Mouse (Mus musculus) monocyte, adult 2 months (primary cell): Measurements from ENCODE around the gene Zfp672.
"Not testable (repeated sequence)": the region's sequence is repeated elsewhere in the genome, so short reads cannot be mapped to it uniquely, and the experiment has no call there.

Source experiments
- DNase-seq, 2 experiments: peaks; one replicate each; pipeline ENCODE4 v3.0.0; 2022; ENCODE audit warnings: low spot score in 2 of 2, low read depth in 1 of 2

Zfp672 gene

DNA sequence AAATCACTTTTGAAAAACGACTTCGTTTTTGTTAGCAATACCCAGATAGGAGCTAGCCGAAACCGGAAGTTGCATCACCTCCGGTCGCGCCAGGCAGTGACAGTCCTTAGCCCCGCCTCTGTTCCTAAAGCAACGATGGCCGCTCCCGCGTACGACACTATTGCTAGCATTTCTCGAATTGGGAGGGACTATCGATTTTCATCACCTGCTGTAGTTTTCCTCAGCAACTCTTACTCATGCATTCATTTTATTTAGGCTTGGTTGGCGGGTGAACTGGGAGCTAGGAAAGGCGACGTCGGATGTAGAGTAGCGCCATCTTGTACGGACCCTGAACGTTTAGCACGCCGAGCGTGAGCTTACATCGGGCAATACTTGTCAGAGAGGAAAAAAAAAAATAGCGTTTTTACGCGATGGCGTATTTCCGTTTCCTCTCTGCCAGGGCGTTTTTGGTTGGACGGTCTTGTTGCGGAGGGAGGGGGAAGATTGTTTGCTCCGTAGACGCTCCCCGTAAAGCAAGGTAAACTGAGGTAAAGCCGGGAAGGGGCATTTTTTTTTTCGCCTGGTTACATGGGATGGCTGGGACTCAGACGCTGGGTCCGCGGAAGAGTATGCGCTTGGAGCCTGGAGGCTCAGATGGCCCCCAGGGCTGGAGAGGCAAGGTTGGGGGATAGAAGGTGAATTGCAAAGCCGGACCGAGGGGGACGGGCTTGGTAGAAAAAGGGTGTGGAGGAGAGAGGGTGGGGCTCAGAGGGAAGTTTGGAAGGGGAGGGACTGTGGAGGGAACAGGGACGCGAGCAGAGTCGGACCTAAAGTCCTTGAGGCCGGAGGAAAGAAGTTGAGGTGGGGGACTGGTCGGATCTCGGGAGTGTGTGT lies at the start of gene Zfp672, which contains the start of gene Sh3bp5l:
Gene Zfp672, minus strand, starts transcription at position 64 of the 873 bp plus-strand sequence.
Gene Sh3bp5l, plus strand, starts transcription at position 449 of the 873 bp plus-strand sequence.
- peak; percentile 77 to 84 for DNase-seq

DNA sequence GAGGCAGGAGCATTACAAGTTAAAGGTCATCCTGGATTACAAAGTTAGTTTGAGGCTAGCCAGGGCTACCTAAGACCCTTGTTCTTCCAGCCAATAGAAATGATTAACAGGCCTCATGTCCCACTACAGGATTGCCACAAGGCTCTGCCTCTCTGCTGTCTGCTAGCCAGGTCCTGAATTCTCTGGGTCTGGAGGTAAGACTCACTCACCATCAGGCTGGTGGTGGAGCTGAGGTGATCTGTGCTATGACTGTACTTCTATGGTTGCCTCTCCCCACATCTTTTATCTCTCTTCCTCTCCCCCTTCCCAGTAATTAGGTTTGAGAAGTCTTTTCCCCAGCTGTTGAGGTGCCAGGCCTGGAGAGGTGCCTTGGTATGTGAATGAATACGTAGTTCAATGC lies 49.4 kb upstream of the Zfp672 start:
- no peak for DNase-seq

DNA sequence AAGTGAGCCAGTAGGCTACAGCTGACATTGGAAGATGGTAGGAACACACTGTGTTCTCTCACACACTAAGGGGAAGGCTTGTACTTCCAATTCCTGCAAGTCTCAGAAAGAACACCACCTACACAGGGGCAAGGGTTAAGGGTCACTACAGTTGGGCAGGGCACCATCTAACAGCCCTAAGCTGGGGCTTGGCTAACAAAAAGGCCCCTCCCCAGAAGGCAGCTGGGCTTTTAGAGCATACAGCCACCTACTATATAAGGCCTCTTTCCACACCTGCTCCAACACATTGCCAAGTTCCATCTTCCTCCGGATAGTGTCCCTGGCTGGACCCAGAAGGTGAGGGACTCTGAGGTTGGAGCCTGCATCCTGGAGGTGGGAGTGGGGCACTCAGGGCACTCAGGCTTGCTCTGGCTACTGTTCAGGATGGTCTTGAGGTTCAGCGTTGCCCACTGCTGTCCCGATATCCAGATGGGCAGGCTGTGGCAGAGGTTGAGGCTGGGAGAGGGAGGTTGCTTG lies 48.7 kb upstream of the Zfp672 start, which contains the start of gene Lypd8:
Gene Lypd8, plus strand, starts transcription at position 281 of the 516 bp plus-strand sequence.
- no peak for DNase-seq

DNA sequence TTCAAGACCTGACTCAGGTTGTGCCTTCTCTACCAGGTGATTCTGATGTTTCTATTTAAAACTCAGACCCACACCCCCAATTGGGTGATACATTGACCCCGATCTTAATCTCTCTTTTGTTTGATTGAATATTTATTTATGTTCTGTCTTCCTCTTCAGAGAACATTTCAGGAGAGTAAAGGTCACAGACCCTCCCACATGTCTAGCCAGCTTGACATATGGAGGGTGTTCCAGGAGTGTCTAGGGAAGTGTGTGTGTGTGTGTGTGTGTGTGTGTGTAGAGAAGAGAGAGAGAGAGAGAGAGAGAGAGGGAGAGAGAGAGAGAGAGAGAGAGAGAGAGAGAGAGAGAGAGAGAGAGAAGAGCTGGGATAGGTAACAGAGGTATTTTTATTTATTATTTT lies 47.5 kb upstream of the Zfp672 start:
- DNase-seq: no peak

DNA sequence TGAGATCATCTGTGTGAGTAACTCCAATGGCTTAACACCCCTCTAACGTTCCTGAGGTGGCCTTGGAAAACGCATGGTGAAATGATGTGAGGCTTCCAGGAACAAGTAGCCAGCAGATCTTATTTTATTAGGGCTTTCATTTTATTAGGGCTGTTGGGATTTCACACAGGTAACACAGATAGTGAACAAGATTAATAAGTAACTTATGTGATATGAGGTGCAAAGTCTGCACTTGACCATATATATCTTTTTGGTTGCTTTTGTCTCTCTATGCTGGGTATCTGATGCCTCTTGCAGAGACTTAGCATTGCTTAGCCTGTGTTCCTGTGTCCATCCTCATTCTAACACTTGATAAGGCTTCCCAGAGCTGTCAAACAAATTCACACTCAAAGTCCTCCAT lies 47.1 kb upstream of the Zfp672 start:
- DNase-seq: no peak

DNA sequence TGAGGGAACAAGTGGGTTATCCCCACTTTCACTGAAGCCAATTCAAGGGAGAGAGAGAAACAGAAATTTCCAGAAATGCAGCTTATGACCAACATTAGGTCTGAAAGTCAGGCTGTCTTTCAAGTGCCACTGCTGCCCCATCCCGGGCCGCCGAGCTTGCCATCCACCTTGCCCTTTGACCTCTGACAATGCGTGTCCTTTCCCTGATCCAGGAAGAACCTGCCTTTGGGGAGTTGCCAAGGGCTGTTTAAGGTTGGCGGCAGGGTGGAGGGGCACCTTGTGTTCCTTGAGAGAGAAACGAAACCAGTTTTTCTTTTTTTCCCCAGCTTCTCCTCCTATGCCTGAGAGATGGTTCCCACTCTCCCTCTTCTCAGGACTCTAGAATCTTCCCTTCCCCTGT lies 36.1 kb upstream of the Zfp672 start:
- not testable (repeated sequence) for DNase-seq

DNA sequence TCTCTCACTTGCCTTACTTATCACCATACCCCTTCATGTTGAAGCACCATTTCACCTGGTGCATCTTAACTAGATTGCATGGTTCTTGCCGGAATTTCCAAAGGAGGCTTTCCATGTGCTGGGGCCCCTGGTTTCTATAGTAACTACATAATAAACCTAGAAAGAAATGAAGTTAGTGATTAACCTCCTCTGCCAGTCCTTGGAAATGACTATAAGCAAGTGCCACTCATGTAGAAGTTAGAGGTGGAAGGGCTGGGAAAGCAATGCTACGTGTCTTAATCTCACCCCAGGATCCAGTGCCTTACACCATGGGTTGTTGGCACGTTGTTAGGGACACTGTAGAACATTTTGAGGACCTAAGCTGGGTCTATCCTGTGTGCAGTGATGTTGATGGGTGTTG lies 34.3 kb upstream of the Zfp672 start:
- DNase-seq: no peak

DNA sequence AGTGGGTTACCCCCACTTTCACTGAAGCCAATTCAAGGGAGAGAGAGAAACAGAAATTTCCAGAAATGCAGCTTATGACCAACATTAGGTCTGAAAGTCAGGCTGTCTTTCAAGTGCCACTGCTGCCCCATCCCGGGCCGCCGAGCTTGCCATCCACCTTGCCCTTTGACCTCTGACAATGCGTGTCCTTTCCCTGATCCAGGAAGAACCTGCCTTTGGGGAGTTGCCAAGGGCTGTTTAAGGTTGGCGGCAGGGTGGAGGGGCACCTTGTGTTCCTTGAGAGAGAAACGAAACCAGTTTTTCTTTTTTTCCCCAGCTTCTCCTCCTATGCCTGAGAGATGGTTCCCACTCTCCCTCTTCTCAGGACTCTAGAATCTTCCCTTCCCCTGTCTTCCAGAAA lies 32.4 kb upstream of the Zfp672 start:
- DNase-seq: not testable (repeated sequence)

DNA sequence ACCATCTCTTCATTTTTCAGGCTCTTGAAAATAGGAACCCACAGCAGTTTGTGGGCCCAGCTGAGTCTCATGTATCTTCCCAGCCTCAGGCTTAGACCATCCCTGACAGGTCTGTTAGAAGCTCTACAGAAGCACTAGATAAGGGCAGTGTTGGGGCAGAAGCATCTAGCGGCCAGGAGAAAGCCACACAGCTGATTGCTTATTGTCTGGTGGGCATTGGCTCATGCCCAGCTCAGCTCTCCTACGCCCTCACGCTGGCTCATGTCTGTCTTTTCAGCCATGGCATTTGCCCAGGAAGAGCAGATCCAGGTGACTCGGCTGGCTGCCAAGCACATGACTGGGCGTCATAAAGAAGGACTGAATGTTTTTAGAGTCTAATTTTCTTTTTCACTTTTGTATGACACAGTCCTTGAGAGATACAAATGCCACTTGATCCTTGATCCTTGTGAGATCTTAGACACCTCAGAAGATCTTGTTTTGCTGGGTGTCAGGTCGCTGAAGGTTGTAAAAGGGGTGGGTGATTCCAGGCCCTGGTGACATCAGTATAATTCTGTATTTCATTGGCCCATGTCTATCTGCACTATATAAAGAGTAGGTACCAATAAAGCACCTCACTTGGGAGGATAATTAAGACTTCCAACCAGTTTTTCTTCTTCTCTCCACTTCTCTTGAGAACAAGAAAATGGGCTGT lies 27.9 kb upstream of the Zfp672 start:
- no peak for DNase-seq

DNA sequence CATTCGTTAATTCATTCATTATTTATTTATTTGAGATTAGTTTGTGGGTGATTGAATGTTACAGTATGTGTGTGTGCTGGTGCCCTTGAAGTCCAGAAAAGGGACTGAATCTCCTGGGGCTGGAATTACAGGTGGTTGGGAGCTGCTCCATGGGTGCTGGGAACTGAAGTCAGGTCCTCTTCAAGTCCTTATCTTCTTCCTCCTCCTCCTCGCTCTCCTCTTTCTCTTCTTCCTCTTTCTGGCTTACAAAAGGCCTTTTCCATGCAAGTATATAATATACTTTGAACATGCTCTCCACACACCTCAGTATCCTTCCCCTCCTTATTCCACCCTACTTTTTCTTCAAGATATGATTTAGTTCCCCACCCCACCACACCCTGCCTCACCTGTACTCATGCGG lies 26.9 kb upstream of the Zfp672 start:
- DNase-seq: no peak

DNA sequence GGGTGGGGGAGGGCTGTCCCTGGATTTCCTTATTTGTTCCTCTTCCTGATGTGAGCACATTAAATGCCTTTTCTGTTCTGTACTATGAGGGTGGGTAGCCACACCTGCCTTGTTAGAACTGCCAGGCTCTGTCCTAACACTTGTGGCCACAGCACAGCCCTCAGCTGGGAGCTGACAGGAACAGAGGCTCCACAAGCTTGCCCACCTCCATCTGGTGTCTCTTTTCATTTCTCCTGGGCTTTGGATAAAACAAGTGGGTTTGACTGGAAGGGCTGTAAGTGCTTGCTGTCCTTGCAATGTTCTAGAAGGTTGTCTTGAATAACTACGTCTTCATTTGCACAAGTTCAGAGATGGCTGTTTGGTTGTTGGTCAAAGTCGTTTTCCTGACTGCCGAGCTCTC lies 24.8 kb upstream of the Zfp672 start:
- no peak for DNase-seq

DNA sequence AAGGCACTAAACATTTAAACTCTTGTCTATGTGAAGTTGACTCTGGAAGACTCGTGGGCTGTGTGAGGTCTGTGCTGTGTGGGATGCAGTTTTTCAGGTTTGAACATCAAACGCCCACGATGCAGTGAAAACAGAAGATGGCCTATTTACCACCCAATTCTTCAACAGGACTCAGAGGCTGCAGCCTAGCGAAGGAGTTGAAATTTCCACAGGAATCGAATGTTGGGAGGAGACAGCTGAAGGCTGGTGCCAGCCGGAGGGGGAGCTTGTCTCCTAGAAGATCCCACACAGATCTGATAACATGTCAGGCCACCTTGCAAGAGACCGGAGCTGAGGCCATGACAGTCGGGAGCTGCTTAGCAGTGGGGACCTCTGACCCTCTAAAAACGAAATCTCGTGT lies 24.3 kb upstream of the Zfp672 start:
- DNase-seq: no peak

DNA sequence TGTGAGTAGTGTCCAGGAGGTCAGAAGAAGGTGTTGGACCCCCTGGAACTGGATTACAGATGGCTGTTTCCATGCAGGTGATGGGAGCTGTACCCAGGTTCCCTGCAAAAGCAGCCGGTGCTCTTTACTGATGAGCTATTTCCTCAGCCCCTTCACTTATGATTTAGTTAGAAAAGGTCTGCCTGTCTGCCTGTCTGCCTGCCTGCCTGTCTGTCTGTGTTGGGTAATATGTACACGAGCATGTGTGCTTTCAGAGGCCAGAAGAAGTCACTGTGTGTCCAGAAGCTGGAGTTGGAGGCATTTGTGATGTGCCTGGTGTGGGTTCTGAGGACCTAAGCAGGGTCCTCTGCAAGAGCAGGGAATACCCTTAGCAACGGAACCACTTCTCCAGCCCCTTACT lies 23.6 kb upstream of the Zfp672 start:
- no peak for DNase-seq

DNA sequence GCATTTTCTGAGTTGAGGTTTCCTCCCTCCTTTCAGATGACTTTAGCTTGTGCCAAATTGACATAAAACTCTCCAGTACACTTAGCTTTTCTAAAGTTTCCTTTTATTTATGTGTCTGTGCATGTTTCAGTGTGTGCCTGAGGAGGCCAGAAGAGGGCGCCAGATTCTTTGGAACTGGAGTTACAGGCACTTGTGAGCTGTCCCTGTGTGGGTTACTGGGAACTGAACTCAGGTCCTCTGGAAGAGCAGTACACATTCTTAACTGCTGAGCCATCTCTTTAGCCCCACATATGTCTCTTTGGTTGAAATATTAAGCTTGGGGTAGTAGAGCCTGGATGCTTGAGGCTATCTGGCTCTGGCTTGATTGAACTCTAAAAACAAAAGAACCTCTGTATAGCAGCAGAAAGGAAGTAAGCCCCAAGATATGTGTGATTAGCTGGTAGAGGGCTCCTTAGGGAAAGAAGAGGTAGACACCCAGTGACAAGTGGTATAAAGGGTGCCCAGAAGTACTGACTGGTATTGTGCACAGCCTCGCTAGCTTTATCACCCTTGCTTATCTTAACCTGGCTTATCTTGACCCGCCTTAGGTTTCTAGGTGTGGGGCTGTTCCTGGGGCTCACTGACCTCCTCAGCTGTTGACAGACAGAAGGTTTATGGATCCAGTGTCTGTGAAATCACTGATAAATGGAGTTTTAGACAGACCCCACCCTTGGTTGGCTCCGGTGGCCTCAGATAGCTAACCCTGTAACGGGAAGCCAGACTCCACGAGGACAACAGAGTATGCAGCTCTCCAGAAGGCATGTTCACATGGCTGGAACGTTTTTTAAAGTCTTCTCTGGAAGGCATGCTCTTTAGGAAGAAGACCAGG lies 22.8 kb upstream of the Zfp672 start:
- no peak for DNase-seq

DNA sequence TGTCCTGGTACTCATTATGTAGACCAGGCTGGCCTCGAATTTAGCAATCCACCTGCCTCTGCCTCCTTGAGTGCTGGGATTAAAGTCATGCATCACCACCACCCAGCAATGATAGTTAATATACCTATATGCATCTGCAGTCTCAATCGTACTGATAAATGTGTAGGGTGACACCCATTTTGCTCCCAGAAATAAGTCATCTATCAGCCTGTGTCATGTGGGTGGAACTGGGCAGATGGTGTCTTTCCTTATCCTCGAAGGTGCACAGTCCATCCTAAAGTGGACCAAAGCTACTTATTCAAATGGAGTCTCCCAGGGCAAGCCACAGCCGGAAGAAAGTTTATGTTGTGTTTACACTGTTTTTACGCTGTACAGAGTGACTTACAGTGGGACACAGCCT lies 21.0 kb upstream of the Zfp672 start:
- no peak for DNase-seq

DNA sequence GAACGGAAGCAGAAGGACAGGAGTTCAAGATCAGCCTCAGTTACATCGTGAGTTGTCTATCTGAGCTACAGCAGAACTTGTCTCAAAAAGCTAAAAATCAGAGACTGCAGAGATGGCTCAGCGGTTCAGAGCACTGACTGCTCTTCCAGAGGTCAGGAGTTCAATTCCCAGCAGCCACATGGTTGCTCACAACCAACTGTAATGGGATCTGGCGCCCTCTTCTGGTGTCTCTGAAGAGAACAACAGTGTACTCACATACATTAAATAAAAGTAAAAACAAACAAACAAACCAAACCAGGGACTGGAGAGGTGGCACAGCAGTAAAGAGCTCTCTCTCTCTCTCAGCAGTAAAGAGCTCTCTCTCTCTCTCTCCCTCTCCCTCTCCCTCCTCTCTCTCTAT lies 20.5 kb upstream of the Zfp672 start:
- DNase-seq: no peak

DNA sequence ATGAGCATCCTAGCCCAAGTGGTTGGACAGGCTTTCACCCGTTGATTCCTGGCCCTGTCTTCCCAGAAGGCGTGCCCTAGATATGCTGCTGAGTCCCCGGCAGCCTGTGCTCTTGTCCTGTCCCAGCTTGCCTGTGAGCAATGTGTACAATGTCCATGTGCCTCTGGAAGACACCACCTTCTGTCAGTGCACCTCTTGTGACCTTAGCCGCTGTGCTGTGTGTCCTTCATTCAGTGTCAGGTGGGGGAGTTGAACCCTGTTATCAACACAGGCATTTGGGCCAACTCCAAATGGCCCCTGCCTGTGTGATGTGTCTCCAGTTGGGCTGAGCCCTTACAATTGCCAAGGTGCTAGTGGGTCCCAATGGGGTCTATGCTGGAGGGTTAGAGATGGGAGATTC lies 16.6 kb upstream of the Zfp672 start:
- no peak for DNase-seq

DNA sequence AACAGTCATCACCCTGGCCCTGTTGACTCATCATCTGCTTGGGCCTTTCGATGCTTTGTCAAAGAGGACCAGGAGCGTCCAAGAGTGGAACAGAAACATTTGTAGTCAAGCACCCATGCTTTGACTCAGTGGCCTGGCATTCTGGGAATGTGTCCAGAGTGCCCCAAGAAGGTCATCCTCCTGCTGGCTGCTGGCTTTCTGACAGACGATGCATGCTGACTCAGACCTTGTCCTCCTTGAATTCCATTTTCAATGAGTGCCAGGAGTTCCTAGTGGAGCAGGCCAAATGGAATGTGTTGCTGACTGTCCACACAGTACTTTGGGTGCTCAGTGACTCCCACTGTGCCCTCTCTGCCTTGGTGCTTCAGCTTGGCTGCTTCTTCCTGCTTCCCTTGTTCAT lies 4.6 kb upstream of the Zfp672 start:
- no peak for DNase-seq

DNA sequence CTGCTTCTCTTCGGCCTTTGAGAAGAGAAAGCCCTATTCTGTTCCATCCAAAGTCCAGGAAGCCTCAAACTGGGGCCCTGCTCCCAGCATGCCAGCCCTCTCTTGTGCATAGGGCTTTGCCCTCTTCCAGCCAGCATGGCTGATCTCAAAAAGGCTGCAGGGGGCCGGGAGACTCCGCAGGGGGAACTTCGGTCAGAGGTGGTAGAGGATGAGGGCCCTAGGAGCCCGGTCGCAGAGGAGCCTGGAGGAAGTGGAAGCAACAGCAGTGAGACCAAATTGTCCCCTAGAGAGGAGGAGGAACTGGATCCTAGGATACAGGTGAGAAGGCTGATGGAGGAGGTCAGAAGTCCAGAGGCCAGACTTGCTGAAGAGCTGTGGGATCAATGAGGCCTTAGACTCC lies 1.4 kb upstream of the Zfp672 start:
- DNase-seq: no peak

DNA sequence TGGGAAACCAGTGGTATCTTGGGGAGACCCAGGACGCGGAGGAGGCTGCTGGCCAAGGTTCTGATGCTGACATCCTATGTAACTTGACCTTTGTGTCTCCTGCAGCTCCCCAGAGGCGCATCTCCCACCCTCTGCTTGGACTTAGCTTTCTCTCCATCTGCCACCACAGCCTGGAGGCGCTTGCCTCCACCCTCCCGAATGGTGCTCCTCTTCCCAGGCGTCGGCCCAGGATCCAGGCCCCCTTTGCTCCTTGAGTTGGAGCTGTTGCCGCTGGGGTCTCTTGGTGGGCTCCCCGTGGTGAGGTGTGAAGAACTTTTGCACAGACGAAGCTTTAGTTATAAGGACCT lies 983 bp upstream of the Zfp672 start:
- no peak for DNase-seq

DNA sequence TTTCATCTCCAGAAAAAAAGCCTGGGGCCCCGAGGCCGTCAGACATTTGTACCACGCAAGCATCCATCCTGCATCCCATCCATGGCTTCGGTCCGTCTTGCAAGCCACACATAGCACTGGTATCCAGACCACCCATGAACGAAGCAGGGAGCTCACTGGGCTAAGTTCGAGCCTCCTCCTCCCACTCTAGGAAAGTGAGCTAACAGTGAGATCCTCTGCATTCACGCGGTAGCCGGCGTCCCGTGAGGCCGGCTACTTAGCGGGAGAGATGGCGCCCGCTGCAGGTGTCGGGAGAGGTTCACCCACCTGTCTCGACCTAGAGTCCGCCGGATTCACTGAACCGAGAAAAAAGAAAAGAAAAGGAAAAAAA lies 248 bp downstream of the Zfp672 start:
- no peak for DNase-seq
